Mouse (Mus musculus) embryonic fibroblast, embryonic 13.5 days (primary cell): ENCODE measurements around the gene Coro7.

ENCODE experiments used
- CTCF ChIP-seq: IDR thresholded peaks from 2 replicates; pipeline ENCODE4 v1.5.1; 2011; ENCODE audit warnings: mild to moderate bottlenecking, control low read depth, low read length, moderate library complexity, borderline replicate concordance; ENCODE audit not compliant: insufficient read depth
- POLR2A ChIP-seq: IDR thresholded peaks from 2 replicates; pipeline ENCODE4 v1.6.1; 2011; ENCODE audit warnings: low read depth, mild to moderate bottlenecking, control low read depth, low read length, moderate library complexity

GRCm38 (mm10) chr16:4676836-4677235, 2.7 kb downstream of the Coro7 start:
- TF ChIP-seq CTCF (no peak), POLR2A (no peak)
